9 mouse cellular contexts compared by ENCODE assay signal in the genomic region with DNA sequence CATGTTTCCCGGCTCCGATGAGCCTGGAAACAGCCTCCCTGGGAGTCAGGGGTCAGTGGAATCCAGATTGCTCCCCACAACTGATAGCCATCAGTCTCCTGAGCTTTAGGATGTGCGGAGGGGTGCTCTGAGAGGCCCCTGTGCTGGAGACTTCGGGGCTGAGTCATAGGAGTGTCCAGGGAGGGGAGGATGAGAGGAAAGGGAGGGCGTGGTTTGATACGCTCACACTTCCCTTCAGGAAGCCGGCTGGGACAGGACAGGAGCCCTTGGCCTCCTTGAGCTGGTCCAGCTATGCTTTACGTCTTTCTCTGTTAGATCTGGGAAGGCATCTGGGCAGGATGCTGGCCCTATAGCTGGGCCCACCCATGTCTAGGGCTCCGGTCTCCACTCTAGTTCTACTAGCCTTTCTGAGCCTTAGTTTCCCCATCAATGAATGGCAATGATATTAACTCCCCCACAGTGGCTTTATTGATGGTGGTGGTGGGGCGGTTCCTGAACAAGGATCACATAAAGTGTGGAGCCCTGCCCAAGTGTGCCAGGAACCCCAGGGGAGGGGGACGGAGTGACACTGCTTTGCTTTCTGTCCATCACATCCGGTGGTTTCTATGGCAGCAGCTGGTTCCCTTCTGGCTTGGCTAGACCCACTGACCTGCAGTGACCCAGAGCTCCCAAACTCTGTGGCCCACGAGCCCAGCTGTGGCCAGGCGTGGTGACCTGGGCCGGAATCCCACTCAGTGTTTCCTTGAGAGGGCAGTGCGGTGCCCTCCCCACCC. TPM values are rescaled to one million over a fixed set of nuclear protein-coding genes. Genes with fewer than 3 reads are reported as not detected.
DNase-seq lines count a peak whose midpoint lies in the region; ATAC-seq and TF ChIP-seq lines count a peak whose summit lies in the region.
"Had no signal": no experiment of that assay in that cellular context is flagged by ENCODE, and none has a peak within 500 bp of the region (broad histone marks: within the 10 kb centered on the region; RNA-seq: fewer than 3 reads in every experiment).

No protein-coding gene starts in this region.

- no peak overlapping the region for H3K9ac ChIP-seq in stomach, embryonic 14.5 days (replicated peaks; ENCODE audit: low read depth, low read length)

- H3K9me3 ChIP-seq in stomach, embryonic 14.5 days (ENCODE audit: control insufficient read depth, low read depth, low read length): no peaks in the 10 kb centered on the region

- ATAC-seq in granulocyte monocyte progenitor cell, adult 5-6 weeks (replicated peaks; ENCODE audit: poor library complexity, severe bottlenecking): peak; percentile 86
- peak; percentile 46 for ATAC-seq in stomach, embryonic 14.5 days (ENCODE audit: insufficient number of reproducible peaks, insufficient read depth, low FRiP score, low read depth)

- no peaks in the 10 kb centered on the region for H3K27me3 ChIP-seq in stomach, embryonic 14.5 days (ENCODE audit: control insufficient read depth, insufficient read depth, low read length)

- H3K4me2 ChIP-seq in stomach, embryonic 14.5 days (replicated peaks; ENCODE audit: low read depth, low read length): no peak overlapping the region

- H3K27ac ChIP-seq in bone marrow macrophage, adult 2 months (ENCODE audit: insufficient read depth, low read depth, low read length): peak overlapping the region; percentile 63
- no peak overlapping the region for H3K27ac ChIP-seq in stomach, embryonic 14.5 days (ENCODE audit: low read length)

- no peak for TF ChIP-seq POLR2A in bone marrow macrophage, adult 2 months (IDR thresholded peaks at IDR 0.05; ENCODE audit: borderline replicate concordance, low read depth, low read length)
- peak; percentile 53; the same call in 1 of the 2 replicates for TF ChIP-seq POLR2A in lung, adult 2 months (IDR thresholded peaks at IDR 0.05; ENCODE audit: borderline replicate concordance, extremely low read depth, low read depth, low read length)

- peak; percentile 43 for DNase-seq in kidney, adult 11 months
- peak; percentile 28 for DNase-seq in lung, adult 2 months
- no peak for DNase-seq in urinary bladder, adult 18-20 months (ENCODE audit: low spot score in 2 of 2)
- no peak for DNase-seq in left cerebral cortex, adult 9 months (ENCODE audit: low spot score in 2 of 2)
- no peak for DNase-seq in spleen, adult 12 weeks (ENCODE audit: low spot score)

- H3K4me3 ChIP-seq in bone marrow macrophage, adult 2 months (ENCODE audit: insufficient read depth, low read length): peak overlapping the region; percentile 9; the same call in 1 of the 2 replicates
- no peak overlapping the region for H3K4me3 ChIP-seq in lung, adult 2 months (replicated peaks; ENCODE audit: extremely low read depth, low read depth, low read length)
- no peak overlapping the region for H3K4me3 ChIP-seq in stomach, embryonic 14.5 days (ENCODE audit: low read depth, low read length)

- 35% methylated on average over 16 of the region's 16 CpGs for WGBS in lung, adult 2 months
- WGBS in stomach, embryonic 14.5 days: 36% methylated on average over 16 of the region's 16 CpGs

- no peak for TF ChIP-seq CTCF in bone marrow macrophage, adult 2 months (IDR thresholded peaks at IDR 0.05; ENCODE audit: low read depth, low read length)
- TF ChIP-seq CTCF in lung, adult 2 months (IDR thresholded peaks at IDR 0.05; ENCODE audit: insufficient read depth, low read length): no peak

- H3K36me3 ChIP-seq in stomach, embryonic 14.5 days (ENCODE audit: control insufficient read depth, insufficient read depth, low read length): no peaks in the 10 kb centered on the region

- peaks cover 32% of the 10 kb centered on the region for H3K4me1 ChIP-seq in bone marrow macrophage, adult 2 months (ENCODE audit: control insufficient read depth, insufficient read depth, low read length)
- H3K4me1 ChIP-seq in lung, adult 2 months (ENCODE audit: control insufficient read depth, insufficient read depth, low read length): peaks cover 9% of the 10 kb centered on the region; the same call in 1 of the 2 replicates
- H3K4me1 ChIP-seq in stomach, embryonic 14.5 days (ENCODE audit: control insufficient read depth, insufficient read depth, low read length): peaks cover 21% of the 10 kb centered on the region

RNA-seq across cellular contexts. Expression of a gene that starts 33.3 kb away (rescaled TPM):
- not detected in 2 replicates for polyA plus RNA-seq in bone marrow macrophage, adult 2 months (2012; ENCODE audit: insufficient read depth, insufficient read length, missing spikeins)
- not detected in 2 replicates for total RNA-seq in granulocyte monocyte progenitor cell, adult 5-6 weeks (2014; fragmentation: Nextera tagmentation)
- not detected in 2 replicates for total RNA-seq in granulocyte monocyte progenitor cell, adult 5-6 weeks (2017)
- 0.13 TPM in 1 of 2 replicates, not detected in the other for polyA plus RNA-seq in lung, adult 2 months (2012; rRNA removed)
- not detected in 2 replicates for polyA plus RNA-seq in stomach, embryonic 14.5 days (2014; fragmentation: Nextera tagmentation; extraction: Ambion mirVana)
- polyA plus RNA-seq: limb, embryonic 11.5 days had no signal

RNA-seq across cellular contexts. Expression of a gene that starts 49.6 kb away (rescaled TPM):
- 180 and 197 TPM in 2 replicates for polyA plus RNA-seq in bone marrow macrophage, adult 2 months (2012; ENCODE audit: insufficient read depth, insufficient read length, missing spikeins)
- total RNA-seq in granulocyte monocyte progenitor cell, adult 5-6 weeks (2014; fragmentation: Nextera tagmentation): 411 and 464 TPM in 2 replicates
- total RNA-seq in granulocyte monocyte progenitor cell, adult 5-6 weeks (2017): 541 and 579 TPM in 2 replicates
- polyA plus RNA-seq in lung, adult 2 months (2012; rRNA removed): 56.4 and 112 TPM in 2 replicates
- 154 and 159 TPM in 2 replicates for polyA plus RNA-seq in stomach, embryonic 14.5 days (2014; fragmentation: Nextera tagmentation; extraction: Ambion mirVana)

Comparison
In these comparisons a context has a peak if more than half of its experiments do, and no peak if none do; other contexts are left out.
1. DNase-seq: peak in kidney, adult 11 months (single experiment) and lung, adult 2 months (single experiment); none in urinary bladder, adult 18-20 months (0 of 2), left cerebral cortex, adult 9 months (0 of 2) and spleen, adult 12 weeks (single experiment).